Mouse (Mus musculus) liver, adult 2 months (tissue): Measurements from ENCODE around the gene Kcmf1. TPM values are rescaled to one million over a fixed set of nuclear protein-coding genes. Genes with fewer than 3 reads are reported as not detected.
A peak's percentile ranks its signal among the peaks of the same experiment; 100 is the strongest.

Experiments
- DNase-seq: peaks from one replicate; pipeline ENCODE4 v3.0.0-alpha.2; 2011; ENCODE audit warnings: low read depth, low spot score; ENCODE audit errors: extremely low read depth
- H3K27ac ChIP-seq: fragments of 200-500 bp; replicated peaks from 2 replicates; pipeline ENCODE4 v1.5.1; 2012; ENCODE audit warnings: low read depth, mild to moderate bottlenecking, control low read depth, inconsistent platforms, low read length; ENCODE audit not compliant: insufficient read depth
- H3K27me3 ChIP-seq: fragments of 200-500 bp; 2 replicates; pipeline ENCODE4 v1.6.1; 2012; ENCODE audit warnings: mild to moderate bottlenecking, moderate library complexity, low read length, inconsistent platforms; ENCODE audit not compliant: control insufficient read depth, insufficient read depth
- H3K36me3 ChIP-seq: fragments of 200-500 bp; 2 replicates; pipeline ENCODE4 v1.6.1; 2012; ENCODE audit warnings: low read length, inconsistent platforms; ENCODE audit not compliant: control insufficient read depth, insufficient read depth
- H3K4me1 ChIP-seq: fragments of 200-500 bp; 2 replicates; pipeline ENCODE4 v1.6.1; 2011; ENCODE audit warnings: low read length; ENCODE audit not compliant: control insufficient read depth, insufficient read depth
- H3K4me3 ChIP-seq: fragments of 200-500 bp; 2 replicates; pipeline ENCODE4 v1.5.1; 2011; ENCODE audit warnings: low read depth, mild to moderate bottlenecking, control low read depth, low read length, moderate library complexity; ENCODE audit not compliant: insufficient read depth
- H3K79me2 ChIP-seq: fragments of 200-500 bp; 2 replicates; pipeline ENCODE4 v1.6.1; 2012; ENCODE audit warnings: inconsistent platforms, mild to moderate bottlenecking, low read length, moderate library complexity; ENCODE audit not compliant: control insufficient read depth, insufficient read depth
- H3K9ac ChIP-seq: fragments of 200-500 bp; 2 replicates; pipeline ENCODE4 v1.6.1; 2012; ENCODE audit warnings: low read depth, mild to moderate bottlenecking, control low read depth, inconsistent platforms, low read length
- CTCF ChIP-seq: fragments of 200-500 bp; IDR thresholded peaks from 2 replicates; pipeline ENCODE4 v1.5.1; 2011; ENCODE audit warnings: low read depth, low read length, control low read depth
- POLR2A ChIP-seq: fragments of 200-500 bp; IDR thresholded peaks from 2 replicates; pipeline ENCODE4 v1.6.1; 2011; ENCODE audit warnings: low read length, control low read depth; ENCODE audit not compliant: insufficient read depth; ENCODE audit errors: extremely low read depth
- WGBS: fragments of 180-500 bp; shearing (Covaris S2); methylation state at CpG from one replicate; pipeline ENCODE4 v1.1.7; 2018; 5-methylcytosine and 5-hydroxymethylcytosine counted together
- polyA plus RNA-seq: library from polyadenylated mRNA; depleted of rRNA; stranded (reverse); fragments of >200 nt; gene quantifications from 2 replicates; pipeline ENCODE4 v1.2.3, GENCODE M21; 2012
- total RNA-seq: library from RNA; depleted of rRNA; stranded (reverse); fragments of >200 nt; gene quantifications from 2 replicates; pipeline ENCODE4 v1.2.3, GENCODE M21; 2014

The Kcmf1 gene
- total and polyA plus RNA-seq, 2 experiments: 38.6 to 107 TPM

- no peak for DNase-seq
- H3K27ac ChIP-seq: peak overlapping the region; percentile 19
- 27% methylated on average over 26 of the region's 26 CpGs for WGBS
- TF ChIP-seq CTCF: no peak
- TF ChIP-seq POLR2A: no peak
- H3K36me3 ChIP-seq: no peaks in the 10 kb centered on the region
- H3K4me1 ChIP-seq: peaks cover 5% of the 10 kb centered on the region; the same call in 1 of the 2 replicates
- peak overlapping the region; percentile 18; the same call in 1 of the 2 replicates for H3K9ac ChIP-seq
- H3K4me3 ChIP-seq: peak overlapping the region; percentile 1; the same call in 1 of the 2 replicates
- H3K27me3 ChIP-seq: no peaks in the 10 kb centered on the region
- H3K79me2 ChIP-seq: no peaks in the 10 kb centered on the region
Observed at GRCm38 (mm10) chr6:72824971-72825737, 74.6 kb downstream of the Kcmf1 start.

- Histone ChIP-seq H3K27me3 (no peaks in the 10 kb centered on the region), H3K9ac (no peak overlapping the region), H3K4me1 (peaks cover 9% of the 10 kb centered on the region), H3K79me2 (no peaks in the 10 kb centered on the region), H3K27ac (no peak overlapping the region), H3K4me3 (no peak overlapping the region), H3K36me3 (no peaks in the 10 kb centered on the region)
- TF ChIP-seq POLR2A (no peak), CTCF (no peak)
- no peak for DNase-seq
- WGBS: 70% methylated on average over 9 of the region's 9 CpGs
Observed at GRCm38 (mm10) chr6:72813456-72813855, 86.3 kb downstream of the Kcmf1 start.

- DNase-seq: no peak
- H3K4me3 ChIP-seq: no peak overlapping the region
- no peaks in the 10 kb centered on the region for H3K79me2 ChIP-seq
- H3K9ac ChIP-seq: no peak overlapping the region
- WGBS: 67% methylated on average over 7 of the region's 7 CpGs
- no peaks in the 10 kb centered on the region for H3K27me3 ChIP-seq
- no peak for TF ChIP-seq POLR2A
- TF ChIP-seq CTCF: no peak
- H3K27ac ChIP-seq: no peak overlapping the region
- H3K4me1 ChIP-seq: peaks cover 9% of the 10 kb centered on the region
- no peaks in the 10 kb centered on the region for H3K36me3 ChIP-seq
Observed at GRCm38 (mm10) chr6:72810248-72810647, 89.5 kb downstream of the Kcmf1 start.

- Histone ChIP-seq H3K27me3 (no peaks in the 10 kb centered on the region), H3K4me1 (peaks cover 9% of the 10 kb centered on the region), H3K36me3 (no peaks in the 10 kb centered on the region), H3K79me2 (no peaks in the 10 kb centered on the region), H3K27ac (no peak overlapping the region), H3K9ac (no peak overlapping the region), H3K4me3 (no peak overlapping the region)
- peak; percentile 80 for DNase-seq
- TF ChIP-seq POLR2A: no peak
- no peak for TF ChIP-seq CTCF
- 42% methylated on average over 4 of the region's 4 CpGs for WGBS
Observed at GRCm38 (mm10) chr6:72809522-72810149, 90.1 kb downstream of the Kcmf1 start.

GRCm38 (mm10) chr6:72808342-72808741 lies 91.4 kb downstream of the Kcmf1 start:
- DNase-seq: no peak
- no peaks in the 10 kb centered on the region for H3K36me3 ChIP-seq
- TF ChIP-seq CTCF (no peak), POLR2A (no peak)
- no peaks in the 10 kb centered on the region for H3K79me2 ChIP-seq
- 24% methylated on average over 3 of the region's 3 CpGs for WGBS
- no peak overlapping the region for H3K9ac ChIP-seq
- H3K4me3 ChIP-seq: no peak overlapping the region
- peaks cover 11% of the 10 kb centered on the region for H3K4me1 ChIP-seq
- no peak overlapping the region for H3K27ac ChIP-seq
- no peaks in the 10 kb centered on the region for H3K27me3 ChIP-seq

GRCm38 (mm10) chr6:72803669-72804068 lies 96.1 kb downstream of the Kcmf1 start:
- Histone ChIP-seq H3K4me3 (no peak overlapping the region), H3K4me1 (peaks cover 4% of the 10 kb centered on the region; the same call in 1 of the 2 replicates), H3K27me3 (no peaks in the 10 kb centered on the region), H3K9ac (no peak overlapping the region), H3K36me3 (no peaks in the 10 kb centered on the region), H3K79me2 (no peaks in the 10 kb centered on the region), H3K27ac (no peak overlapping the region)
- 37% methylated on average over 6 of the region's 6 CpGs for WGBS
- peak; percentile 39 for DNase-seq
- no peak for TF ChIP-seq POLR2A
- no peak for TF ChIP-seq CTCF
